Mouse (Mus musculus): Measurements from ENCODE around the gene Olfr630. TPM values are rescaled to one million over a fixed set of nuclear protein-coding genes. Genes with fewer than 3 reads are reported as not detected.
"Not testable (repeated sequence)": the region's sequence is repeated elsewhere in the genome, so short reads cannot be mapped to it uniquely, and the experiment has no call there.

Olfr630 gene
- polyA plus RNA-seq (2016; fragmentation: Nextera tagmentation; extraction: Ambion mirVana), result not detected in 2 replicates

GRCm38 (mm10) chr7:103757233-103757632 is at the start of gene Olfr630:
Gene Olfr630 (minus strand): TSS chr7:103757333.
- Histone ChIP-seq H3K4me1 (no peaks in the 10 kb centered on the region), H3K4me3 (no peak within 1 kb of the TSS), H3K27ac (no peak within 1 kb of the TSS), H3K9me3 (no peaks in the 10 kb centered on the region), H3K36me3 (replicated peaks) (no peaks in the 10 kb centered on the region), H3K27me3 (ENCODE audit: poor library complexity, severe bottlenecking) (no peaks in the 10 kb centered on the region)
- no peak for DNase-seq (ENCODE audit: extremely low spot score, low spot score)
- 55% methylated on average over 2 of the region's 2 CpGs for WGBS

- Histone ChIP-seq H3K9me3 (no peaks in the 10 kb centered on the region), H3K27ac (no peak overlapping the region), H3K36me3 (replicated peaks) (no peaks in the 10 kb centered on the region), H3K4me3 (no peak overlapping the region), H3K4me1 (no peaks in the 10 kb centered on the region), H3K27me3 (ENCODE audit: poor library complexity, severe bottlenecking) (no peaks in the 10 kb centered on the region)
- peak; percentile 20 for DNase-seq (ENCODE audit: extremely low spot score, low spot score)
- WGBS, result 79% methylated on average over 1 of the region's 1 CpGs
Measured at GRCm38 (mm10) chr7:103806856-103807255, 49.7 kb upstream of the Olfr630 start.

GRCm38 (mm10) chr7:103792669-103793388 is 35.7 kb upstream of the Olfr630 start:
- Histone ChIP-seq H3K9me3 (no peaks in the 10 kb centered on the region), H3K27ac (no peak overlapping the region), H3K27me3 (ENCODE audit: poor library complexity, severe bottlenecking) (no peaks in the 10 kb centered on the region), H3K4me3 (no peak overlapping the region), H3K36me3 (replicated peaks) (no peaks in the 10 kb centered on the region), H3K4me1 (no peaks in the 10 kb centered on the region)
- WGBS, result 21% methylated on average over 4 of the region's 4 CpGs
- no peak for DNase-seq (ENCODE audit: extremely low spot score, low spot score)

GRCm38 (mm10) chr7:103791721-103792120 is 34.6 kb upstream of the Olfr630 start, which contains the start of gene Olfr67:
Gene Olfr67 (minus strand): TSS chr7:103791821.
- Histone ChIP-seq H3K9me3 (no peaks in the 10 kb centered on the region), H3K27ac (no peak within 1 kb of the TSS), H3K36me3 (replicated peaks) (no peaks in the 10 kb centered on the region), H3K4me1 (no peaks in the 10 kb centered on the region), H3K27me3 (ENCODE audit: poor library complexity, severe bottlenecking) (no peaks in the 10 kb centered on the region), H3K4me3 (no peak within 1 kb of the TSS)
- WGBS, result 87% methylated on average over 3 of the region's 3 CpGs
- no peak for DNase-seq (ENCODE audit: extremely low spot score, low spot score)

- Histone ChIP-seq H3K9me3 (no peaks in the 10 kb centered on the region), H3K4me3 (no peak within 1 kb of the TSS), H3K4me1 (no peaks in the 10 kb centered on the region), H3K27me3 (ENCODE audit: poor library complexity, severe bottlenecking) (no peaks in the 10 kb centered on the region), H3K36me3 (replicated peaks) (no peaks in the 10 kb centered on the region), H3K27ac (no peak within 1 kb of the TSS)
- DNase-seq (ENCODE audit: extremely low spot score, low spot score), result no peak
- 81% methylated on average over 3 of the region's 3 CpGs for WGBS
Measured at GRCm38 (mm10) chr7:103779598-103779997, 22.5 kb upstream of the Olfr630 start, which contains the start of gene Olfr68. Gene Olfr68 (minus strand): TSS chr7:103779698.

GRCm38 (mm10) chr7:103777652-103778051 is 20.5 kb upstream of the Olfr630 start:
- not testable (repeated sequence) for H3K9me3 ChIP-seq; H3K36me3 ChIP-seq (replicated peaks); DNase-seq (ENCODE audit: extremely low spot score, low spot score); H3K27ac ChIP-seq; H3K4me3 ChIP-seq; H3K27me3 ChIP-seq (ENCODE audit: poor library complexity, severe bottlenecking); H3K4me1 ChIP-seq
- 87% methylated on average over 4 of the region's 4 CpGs for WGBS

GRCm38 (mm10) chr7:103771494-103771893 is 14.4 kb upstream of the Olfr630 start, which contains the start of gene Olfr69:
Gene Olfr69 (minus strand): TSS chr7:103771594.
- Histone ChIP-seq H3K9me3 (no peaks in the 10 kb centered on the region), H3K27me3 (ENCODE audit: poor library complexity, severe bottlenecking) (no peaks in the 10 kb centered on the region), H3K4me3 (no peak within 1 kb of the TSS), H3K4me1 (no peaks in the 10 kb centered on the region), H3K36me3 (replicated peaks) (no peaks in the 10 kb centered on the region), H3K27ac (no peak within 1 kb of the TSS)
- WGBS, result 79% methylated on average over 2 of the region's 2 CpGs
- DNase-seq (ENCODE audit: extremely low spot score, low spot score), result no peak

- H3K9me3 ChIP-seq; DNase-seq (ENCODE audit: extremely low spot score, low spot score); H3K27ac ChIP-seq; H3K4me3 ChIP-seq; H3K36me3 ChIP-seq (replicated peaks); H3K27me3 ChIP-seq (ENCODE audit: poor library complexity, severe bottlenecking); H3K4me1 ChIP-seq: not testable (repeated sequence)
- WGBS, result 92% methylated on average over 6 of the region's 6 CpGs
Measured at GRCm38 (mm10) chr7:103767687-103768086, 10.6 kb upstream of the Olfr630 start.

GRCm38 (mm10) chr7:103762212-103762611 is 5.1 kb upstream of the Olfr630 start:
- not testable (repeated sequence) for H3K27ac ChIP-seq; H3K4me1 ChIP-seq; H3K9me3 ChIP-seq; DNase-seq (ENCODE audit: extremely low spot score, low spot score); H3K36me3 ChIP-seq (replicated peaks); H3K4me3 ChIP-seq; H3K27me3 ChIP-seq (ENCODE audit: poor library complexity, severe bottlenecking)
- WGBS, result 89% methylated on average over 6 of the region's 6 CpGs

- Histone ChIP-seq H3K4me1 (no peaks in the 10 kb centered on the region), H3K9me3 (no peaks in the 10 kb centered on the region), H3K27me3 (ENCODE audit: poor library complexity, severe bottlenecking) (no peaks in the 10 kb centered on the region), H3K4me3 (no peak within 1 kb of the TSS), H3K27ac (no peak within 1 kb of the TSS), H3K36me3 (replicated peaks) (no peaks in the 10 kb centered on the region)
- 78% methylated on average over 2 of the region's 2 CpGs for WGBS
- no peak for DNase-seq (ENCODE audit: extremely low spot score, low spot score)
Measured at GRCm38 (mm10) chr7:103744843-103745242, 12.3 kb downstream of the Olfr630 start, which contains the start of gene Olfr629. Gene Olfr629 (minus strand): TSS chr7:103744943.

- no peak for DNase-seq (ENCODE audit: extremely low spot score, low spot score)
- no peak within 1 kb of the TSS for H3K27ac ChIP-seq
- no peak within 1 kb of the TSS for H3K4me3 ChIP-seq
- H3K36me3 ChIP-seq (replicated peaks), result no peaks in the 10 kb centered on the region
- H3K4me1 ChIP-seq, result no peaks in the 10 kb centered on the region
- 92% methylated on average over 1 of the region's 1 CpGs for WGBS
- H3K9me3 ChIP-seq, result no peaks in the 10 kb centered on the region
- no peaks in the 10 kb centered on the region for H3K27me3 ChIP-seq (ENCODE audit: poor library complexity, severe bottlenecking)
Measured at GRCm38 (mm10) chr7:103730074-103730473, 27.1 kb downstream of the Olfr630 start, which contains the start of gene Olfr628. Gene Olfr628 (plus strand): TSS chr7:103730374.

GRCm38 (mm10) chr7:103716398-103716797 is 40.7 kb downstream of the Olfr630 start:
- H3K4me3 ChIP-seq; H3K27ac ChIP-seq; H3K9me3 ChIP-seq; H3K36me3 ChIP-seq (replicated peaks); H3K4me1 ChIP-seq; DNase-seq (ENCODE audit: extremely low spot score, low spot score); H3K27me3 ChIP-seq (ENCODE audit: poor library complexity, severe bottlenecking): not testable (repeated sequence)
- WGBS, result 96% methylated on average over 1 of the region's 1 CpGs

- no peaks in the 10 kb centered on the region for H3K9me3 ChIP-seq
- H3K27me3 ChIP-seq (ENCODE audit: poor library complexity, severe bottlenecking), result no peaks in the 10 kb centered on the region
- no peak within 1 kb of the TSS for H3K27ac ChIP-seq
- H3K4me3 ChIP-seq, result no peak within 1 kb of the TSS
- H3K36me3 ChIP-seq (replicated peaks), result no peaks in the 10 kb centered on the region
- no peaks in the 10 kb centered on the region for H3K4me1 ChIP-seq
- no peak for DNase-seq (ENCODE audit: extremely low spot score, low spot score)
Measured at GRCm38 (mm10) chr7:103714371-103714770, 42.8 kb downstream of the Olfr630 start, which contains the start of gene Olfr243. Gene Olfr243 (plus strand): TSS chr7:103714671.
